In the genomic region with DNA sequence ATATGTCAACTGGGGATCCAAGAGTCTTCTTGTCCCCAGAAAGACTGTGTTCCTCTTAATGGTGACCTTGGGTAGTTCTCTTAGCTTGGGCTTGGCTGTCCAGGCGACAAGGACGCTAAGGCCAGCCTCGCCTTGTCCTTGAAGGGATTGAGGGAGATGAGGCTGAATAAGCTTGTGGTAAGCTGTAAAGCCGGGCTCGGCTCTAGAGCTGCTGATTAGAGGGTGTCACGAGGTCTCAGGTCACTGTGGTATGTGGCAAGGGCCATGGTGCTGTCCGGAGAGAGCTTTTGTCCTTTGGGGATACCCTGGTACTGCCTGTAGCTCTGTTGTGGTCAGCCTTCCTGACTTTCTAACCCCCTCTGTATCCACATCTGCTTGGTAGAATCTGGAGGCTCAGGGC, we compare ENCODE assay signal across 8 mouse cellular contexts. TPM values are rescaled to one million over a fixed set of nuclear protein-coding genes. Genes with fewer than 3 reads are reported as not detected.
DNase-seq lines count a peak whose midpoint lies in the region; ATAC-seq and TF ChIP-seq lines count a peak whose summit lies in the region.

No protein-coding gene starts in this region.

- 51% methylated on average over 7 of the region's 7 CpGs for WGBS in heart, embryonic 15.5 days
- WGBS in liver, embryonic 15.5 days (ENCODE audit: insufficient replicate concordance): 51% methylated on average over 7 of the region's 7 CpGs
- 50% methylated on average over 7 of the region's 7 CpGs for WGBS in stomach, postnatal 0 days

- peak overlapping the region; percentile 89; the same call in 1 of the 2 replicates for H3K9ac ChIP-seq in heart, embryonic 15.5 days
- no peak overlapping the region for H3K9ac ChIP-seq in liver, embryonic 15.5 days
- peak overlapping the region; percentile 31; the same call in 1 of the 2 replicates for H3K9ac ChIP-seq in stomach, postnatal 0 days (ENCODE audit: low read length)

- peaks cover 63% of the 10 kb centered on the region for H3K4me1 ChIP-seq in heart, embryonic 15.5 days (replicated peaks)
- peaks cover 73% of the 10 kb centered on the region for H3K4me1 ChIP-seq in liver, embryonic 15.5 days (replicated peaks)
- peaks cover 12% of the 10 kb centered on the region for H3K4me1 ChIP-seq in stomach, postnatal 0 days (replicated peaks; ENCODE audit: control insufficient read depth, insufficient read depth)

- peak overlapping the region; percentile 93 for H3K4me2 ChIP-seq in heart, embryonic 15.5 days
- H3K4me2 ChIP-seq in liver, embryonic 15.5 days: peak overlapping the region; percentile 99
- H3K4me2 ChIP-seq in stomach, postnatal 0 days (replicated peaks; ENCODE audit: low read depth): peak overlapping the region; percentile 77

- no peaks in the 10 kb centered on the region for H3K9me3 ChIP-seq in heart, embryonic 15.5 days (replicated peaks)
- H3K9me3 ChIP-seq in liver, embryonic 15.5 days (replicated peaks): no peaks in the 10 kb centered on the region
- H3K9me3 ChIP-seq in stomach, postnatal 0 days (ENCODE audit: control insufficient read depth, low read length): no peaks in the 10 kb centered on the region

- no peak for ATAC-seq in heart, embryonic 15.5 days (replicated peaks; ENCODE audit: insufficient number of reproducible peaks, insufficient read depth, low FRiP score, low read depth)
- no peak for ATAC-seq in liver, embryonic 15.5 days (ENCODE audit: insufficient read depth)
- no peak for ATAC-seq in stomach, postnatal 0 days (ENCODE audit: low FRiP score, low TSS enrichment)

- H3K27ac ChIP-seq in heart, embryonic 15.5 days: peak overlapping the region; percentile 88
- no peak overlapping the region for H3K27ac ChIP-seq in liver, embryonic 15.5 days (replicated peaks)
- H3K27ac ChIP-seq in stomach, postnatal 0 days (replicated peaks): peak overlapping the region; percentile 36; the same call in 1 of the 2 replicates

- no peak for TF ChIP-seq CTCF in stomach, postnatal 0 days (IDR thresholded peaks at IDR 0.05; ENCODE audit: low read depth)

- peak; percentile 62 for DNase-seq in 416B (ENCODE audit: low read depth)
- peak; percentile 54 for DNase-seq in adrenal gland, adult 8-10 months
- no peak for DNase-seq in stomach, postnatal 0 days (ENCODE audit: low spot score)
- DNase-seq in layer of hippocampus, adult 9-10 months (ENCODE audit: low spot score): no peak
- DNase-seq in thymus, postnatal 0 days (ENCODE audit: low spot score): no peak
- no peak for DNase-seq in cerebellum, adult 8-10 months

- no peaks in the 10 kb centered on the region for H3K36me3 ChIP-seq in heart, embryonic 15.5 days
- no peaks in the 10 kb centered on the region for H3K36me3 ChIP-seq in liver, embryonic 15.5 days (replicated peaks)
- no peaks in the 10 kb centered on the region for H3K36me3 ChIP-seq in stomach, postnatal 0 days (ENCODE audit: control insufficient read depth, insufficient read depth, low read length)

- H3K4me3 ChIP-seq in heart, embryonic 15.5 days: peak overlapping the region; percentile 87
- peak overlapping the region; percentile 83 for H3K4me3 ChIP-seq in liver, embryonic 15.5 days (replicated peaks)
- peak overlapping the region; percentile 71 for H3K4me3 ChIP-seq in stomach, postnatal 0 days (ENCODE audit: low read depth, low read length)

- no peaks in the 10 kb centered on the region for H3K27me3 ChIP-seq in heart, embryonic 15.5 days
- H3K27me3 ChIP-seq in liver, embryonic 15.5 days: no peaks in the 10 kb centered on the region
- H3K27me3 ChIP-seq in stomach, postnatal 0 days (ENCODE audit: control insufficient read depth, insufficient read depth, low read length): no peaks in the 10 kb centered on the region

- TF ChIP-seq EP300 in stomach, postnatal 0 days (optimal IDR thresholded peaks at IDR 0.05): no peak

RNA-seq across cellular contexts. Expression of a gene that starts 2.0 kb away (rescaled TPM):
- total RNA-seq in adrenal gland, adult 8-10 months (2022): 100 to 1,000 TPM; 468 to 562 (median 518) TPM
- 72.5 and 74.9 TPM in 2 replicates for polyA plus RNA-seq in heart, embryonic 15.5 days (2015; fragmentation: Nextera tagmentation; extraction: Ambion mirVana)
- polyA plus RNA-seq in liver, embryonic 15.5 days (2015; fragmentation: Nextera tagmentation; extraction: Ambion mirVana): 19.5 and 20.1 TPM in 2 replicates
- 55.3 and 66.5 TPM in 2 replicates for polyA plus RNA-seq in stomach, postnatal 0 days (2015; fragmentation: Nextera tagmentation; extraction: Ambion mirVana)
- 43.0 and 63.3 TPM in 2 replicates for polyA plus RNA-seq in thymus, postnatal 0 days (2015; fragmentation: Nextera tagmentation; extraction: Ambion mirVana)

Comparison
In these comparisons a context has a peak if more than half of its experiments do, and no peak if none do; other contexts are left out.
1. DNase-seq: peak in 416B (single experiment) and adrenal gland, adult 8-10 months (single experiment); none in stomach, postnatal 0 days (single experiment), layer of hippocampus, adult 9-10 months (single experiment), thymus, postnatal 0 days (single experiment) and cerebellum, adult 8-10 months (single experiment).
2. Peak in every context shown above with its lines, with median percentiles within 50 percentile points of each other: H3K4me2 ChIP-seq and H3K4me3 ChIP-seq.